Mouse (Mus musculus) lung, adult 2 months (tissue): ENCODE data around the gene Tas2r118.

ENCODE experiments used
- CTCF ChIP-seq: fragments of 200-500 bp; IDR thresholded peaks from 2 replicates; pipeline ENCODE4 v1.5.1; 2011; ENCODE audit warnings: mild to moderate bottlenecking, low read length, control low read depth; ENCODE audit not compliant: insufficient read depth
- POLR2A ChIP-seq: fragments of 200-500 bp; IDR thresholded peaks from 2 replicates; pipeline ENCODE4 v1.6.1; 2011; ENCODE audit warnings: low read depth, mild to moderate bottlenecking, control low read depth, low read length, borderline replicate concordance; ENCODE audit errors: extremely low read depth

GRCm38 (mm10) chr6:23923806-23924205, 46.1 kb downstream of the Tas2r118 start:
- TF ChIP-seq CTCF, result no peak
- no peak for TF ChIP-seq POLR2A
